Mouse (Mus musculus) thymus, postnatal 4 days (tissue): ENCODE measurements at regions not wholly inside any gene's neighbourhood (a gene's known extent, or its start where the extent isn't known, plus 50 kb on each side); places are given as distances from the start of the nearest gene placed in this dataset.

Source experiments
- DNase-seq: peaks from one replicate; pipeline ENCODE4 v3.0.0; 2021

DNA sequence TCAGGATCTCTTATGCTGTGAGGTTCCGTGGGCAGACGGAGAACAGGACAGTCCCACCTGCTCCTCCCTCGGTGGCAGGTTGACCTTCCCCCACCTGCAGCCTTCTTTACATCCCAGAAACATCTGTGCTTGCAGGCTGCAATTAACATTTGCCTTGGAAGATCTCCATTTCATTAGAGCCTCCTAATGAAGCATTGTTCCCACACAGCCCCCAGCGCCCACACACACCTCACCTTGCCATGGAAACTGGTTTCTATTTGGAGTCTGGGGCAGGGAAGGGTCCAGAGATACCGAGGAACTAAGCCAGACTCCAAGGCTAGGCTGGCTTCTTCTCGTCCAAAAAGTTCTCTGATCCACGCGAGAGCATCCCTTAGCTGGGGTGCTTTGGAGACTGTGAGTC is 56.6 kb upstream of the Rpl38 start:
- no peak for DNase-seq

- DNase-seq: no peak
Measured at GRCm38 (mm10) chr11:114608009-114608408, 60.3 kb upstream of the Rpl38 start.

DNA sequence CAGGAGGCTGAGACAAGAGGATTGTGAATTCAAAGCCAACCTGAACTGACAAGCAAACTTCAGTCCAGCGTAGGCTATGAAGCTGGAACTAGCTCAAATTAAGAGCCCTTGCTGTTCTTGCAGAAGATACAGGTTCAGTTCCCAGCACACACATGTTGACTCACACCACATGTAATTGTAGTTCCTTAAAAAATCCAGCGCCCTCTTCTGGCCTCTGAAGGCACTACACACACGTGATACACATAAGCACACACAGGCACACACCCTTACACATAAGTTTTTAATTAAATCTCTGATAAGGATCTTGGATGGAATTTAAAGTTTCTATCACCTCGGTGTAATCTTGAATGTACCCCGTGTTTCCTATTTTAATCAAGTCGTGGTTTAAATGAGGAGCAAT is 65.2 kb upstream of the Rpl38 start:
- DNase-seq: no peak

DNA sequence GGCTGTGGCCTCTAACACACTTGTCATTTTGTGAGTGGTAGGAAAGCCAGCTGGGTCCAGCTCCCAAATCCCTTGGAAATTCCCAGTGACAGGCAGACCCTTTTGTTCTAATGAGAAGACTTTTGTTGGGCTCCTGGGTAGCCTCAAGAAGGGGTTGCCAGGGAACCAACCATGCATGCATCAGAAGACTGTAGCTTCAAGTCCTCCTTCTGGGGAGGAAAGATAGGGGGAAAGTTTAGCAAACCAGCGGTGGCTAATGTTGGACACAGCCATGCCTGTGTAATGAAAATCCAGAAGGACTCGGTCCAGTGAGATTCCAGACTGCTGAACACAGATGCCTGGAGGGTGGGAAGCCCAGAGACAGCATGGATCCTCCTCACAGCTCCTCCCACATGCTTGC is 71.1 kb upstream of the Rpl38 start:
- no peak for DNase-seq

GRCm38 (mm10) chr11:114592961-114593360 is 75.4 kb upstream of the Rpl38 start:
- DNase-seq: no peak

- DNase-seq: no peak
Measured at GRCm38 (mm10) chr11:114588554-114588953, 79.8 kb upstream of the Rpl38 start.

- DNase-seq: no peak
Measured at GRCm38 (mm10) chr11:114587986-114588385, 80.3 kb upstream of the Rpl38 start.

DNA sequence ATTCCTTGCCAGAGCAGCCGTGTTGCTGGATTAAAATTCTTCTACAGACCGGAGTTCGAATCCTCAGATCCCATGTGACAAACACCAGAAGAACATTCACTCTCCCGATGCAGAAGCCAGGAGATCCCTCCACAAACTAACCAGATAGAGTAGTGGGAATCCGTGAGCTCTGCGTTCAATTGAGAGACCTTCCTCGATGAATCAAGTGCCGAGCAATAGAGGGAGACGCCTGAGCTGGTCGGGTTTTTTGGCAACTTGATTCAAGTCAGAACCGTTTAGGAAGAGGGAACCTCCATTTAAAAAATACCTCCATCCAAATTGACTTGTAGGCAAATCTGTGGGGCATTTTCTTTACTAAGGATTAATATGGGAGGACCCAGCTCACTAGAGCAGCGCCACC is 81.9 kb upstream of the Rpl38 start:
- no peak for DNase-seq

DNA sequence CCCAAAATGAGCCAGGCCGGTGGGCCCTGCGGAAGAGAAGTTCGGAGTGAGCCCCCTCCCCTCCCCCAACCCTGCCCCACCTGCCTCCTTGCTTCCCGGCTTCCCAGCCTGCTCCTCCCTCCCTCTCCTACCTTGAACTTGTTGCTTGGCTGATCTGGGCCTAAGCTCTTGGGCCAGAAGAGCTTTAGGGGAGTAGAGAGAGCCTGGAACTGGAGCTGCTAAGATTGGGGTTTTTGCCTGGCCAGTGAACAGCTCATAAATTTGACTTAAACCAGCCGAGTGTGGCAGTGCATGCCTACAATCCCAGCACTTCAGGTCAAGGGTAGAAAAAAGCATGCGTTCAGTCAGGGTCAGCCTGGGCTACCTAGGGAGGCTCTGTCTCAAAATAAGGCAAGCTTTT is 83.5 kb upstream of the Rpl38 start:
- no peak for DNase-seq

- no peak for DNase-seq
Measured at GRCm38 (mm10) chr11:114584146-114584545, 84.2 kb upstream of the Rpl38 start.

DNA sequence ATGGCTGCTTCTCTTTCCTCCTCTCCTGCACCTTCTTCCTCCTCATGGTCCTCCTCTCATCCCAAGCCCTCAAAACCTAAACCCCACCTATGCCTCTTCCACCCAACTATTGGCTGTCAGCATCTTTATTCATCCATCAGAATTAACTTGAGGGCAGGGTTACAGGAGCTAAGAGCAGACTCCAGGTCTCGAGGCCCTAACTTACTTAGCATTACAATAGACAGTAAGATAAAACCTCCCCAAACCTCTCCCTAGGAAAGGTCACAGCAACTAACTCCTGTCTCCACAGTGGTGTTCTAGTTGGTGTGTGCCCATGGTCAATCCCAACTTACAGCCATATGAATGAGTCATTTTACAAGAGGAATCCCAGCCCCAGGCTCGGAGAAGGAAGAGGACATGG is 88.3 kb upstream of the Rpl38 start:
- DNase-seq: no peak

DNA sequence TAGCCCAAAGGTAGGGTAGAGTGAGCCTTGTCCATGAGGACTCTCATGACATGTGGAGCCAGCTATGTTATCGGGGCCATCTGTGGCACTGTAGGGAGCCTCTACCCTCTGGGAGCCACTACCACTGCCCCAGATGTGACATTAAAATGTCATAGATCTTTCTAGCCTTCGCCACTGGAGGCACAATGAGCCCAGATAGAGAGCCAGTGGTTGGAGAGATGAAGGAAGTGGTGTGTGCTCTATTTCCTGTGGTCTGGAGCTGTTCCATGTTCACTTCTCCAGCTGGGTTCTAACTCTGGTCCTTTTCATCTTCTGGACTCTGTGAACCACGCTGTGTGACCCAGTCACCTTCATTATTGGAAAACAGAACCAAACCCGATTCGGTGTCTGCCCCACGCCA is 89.8 kb upstream of the Rpl38 start:
- DNase-seq: no peak

DNA sequence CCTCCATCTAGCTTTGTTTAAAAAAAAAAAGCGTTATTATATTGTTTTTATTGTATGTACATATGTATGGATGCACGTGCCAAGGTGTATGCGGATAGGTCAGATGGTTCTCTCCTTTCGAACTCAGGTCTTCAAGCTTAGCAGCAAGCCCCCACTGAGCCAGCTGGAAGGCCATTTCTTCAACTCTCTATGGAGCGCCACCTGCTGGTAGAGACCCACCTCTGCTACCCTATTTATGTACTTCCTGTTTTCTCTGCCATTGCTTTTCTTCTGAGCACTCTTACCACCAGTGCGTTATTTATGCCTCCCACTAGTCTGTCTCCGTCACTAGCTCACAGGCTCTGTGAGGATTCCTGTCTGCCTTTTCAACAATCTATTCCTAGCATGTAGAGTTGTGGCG is 91.5 kb upstream of the Rpl38 start:
- DNase-seq: peak; percentile 74

- DNase-seq: no peak
Measured at GRCm38 (mm10) chr11:114571144-114571869, 97.0 kb upstream of the Rpl38 start.

DNA sequence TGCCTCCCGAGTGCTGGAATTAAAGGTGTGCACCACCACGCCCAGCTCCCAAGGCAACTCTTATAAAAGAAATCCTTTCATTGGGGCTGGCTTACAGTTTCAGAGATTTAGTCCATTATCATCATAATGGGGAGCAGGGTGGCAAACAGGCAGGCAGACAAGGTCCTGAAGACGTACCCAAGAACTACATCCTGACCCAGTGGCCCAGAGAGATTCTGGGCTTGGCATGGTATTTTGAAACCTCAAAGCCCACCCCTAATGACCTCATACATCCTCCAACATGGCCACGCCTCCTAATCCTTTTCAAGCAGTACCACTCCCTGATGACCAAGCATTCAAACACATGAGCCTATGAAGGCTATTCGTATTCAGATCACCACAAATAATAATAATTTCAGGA is 98.2 kb upstream of the Rpl38 start:
- no peak for DNase-seq

DNA sequence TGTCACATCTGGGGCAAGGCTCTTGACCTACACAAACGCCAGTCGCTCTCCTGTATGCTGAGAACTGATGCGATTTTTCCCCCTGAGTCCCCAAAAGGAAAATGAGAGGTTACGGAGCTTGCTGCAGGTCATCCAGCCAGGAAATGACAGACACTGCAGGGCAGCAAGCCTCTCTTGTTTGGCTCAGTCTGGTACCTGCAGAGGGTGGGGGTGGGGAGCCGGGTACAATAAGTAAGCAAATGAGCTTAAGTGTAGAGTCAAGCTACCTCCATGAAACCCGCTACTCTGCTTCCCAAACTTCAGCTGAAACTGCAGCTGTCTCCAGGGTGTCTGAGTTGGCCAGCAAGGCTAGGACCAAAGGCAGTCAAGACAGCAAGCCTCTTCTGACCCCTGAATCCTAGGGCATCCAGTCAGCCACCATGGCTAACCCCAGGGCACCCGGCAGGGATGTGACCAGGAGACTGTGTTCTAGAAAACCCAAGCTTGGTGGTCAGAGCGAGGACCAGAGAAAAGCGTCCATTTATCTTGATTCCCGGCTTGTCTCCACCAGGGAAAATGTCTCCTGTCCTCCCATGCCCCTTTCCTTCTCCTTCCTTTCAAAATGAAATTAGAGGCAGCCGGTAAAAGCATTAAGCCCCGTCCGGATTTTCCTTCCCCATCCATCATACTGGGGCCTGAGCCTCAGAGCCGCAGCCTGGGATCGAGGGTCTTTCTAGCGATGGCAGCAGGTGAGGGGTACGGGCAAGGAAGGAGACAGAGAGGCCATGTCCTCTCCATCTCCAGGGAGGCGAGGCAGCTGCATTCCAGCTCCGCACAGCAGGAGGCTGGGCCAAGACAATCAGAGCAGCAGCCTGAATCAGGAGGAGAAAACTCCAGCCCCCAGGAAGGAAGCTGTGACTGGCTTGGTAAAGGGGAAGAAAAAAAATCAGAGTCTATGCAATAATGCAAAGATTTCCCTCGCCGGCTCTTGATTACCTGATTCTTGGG is 100.2 kb upstream of the Rpl38 start:
- no peak for DNase-seq

- no peak for DNase-seq
Measured at GRCm38 (mm10) chr11:114567045-114567780, 101.1 kb upstream of the Rpl38 start.

- DNase-seq: peak; percentile 54
Measured at GRCm38 (mm10) chr11:114564949-114565348, 103.4 kb upstream of the Rpl38 start.

DNA sequence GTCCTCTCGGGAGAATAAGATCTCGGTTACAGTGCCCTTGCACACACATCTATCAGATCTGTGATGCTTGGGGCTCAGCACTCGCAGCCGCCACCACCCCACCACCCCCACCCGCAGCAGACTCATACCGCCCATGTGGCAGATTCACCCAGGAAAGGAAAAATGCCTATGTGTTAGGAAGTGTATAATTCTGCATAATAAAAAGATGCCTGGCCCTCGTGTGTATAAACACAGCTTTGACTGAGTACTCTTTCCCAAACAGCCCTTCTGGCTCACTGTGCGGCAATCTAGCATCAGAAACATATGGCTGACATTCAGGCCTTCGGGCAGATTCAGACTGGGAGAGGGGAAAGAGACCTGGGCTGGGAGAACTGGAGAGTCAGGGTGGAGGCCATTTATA is 105.2 kb upstream of the Rpl38 start:
- DNase-seq: no peak

DNA sequence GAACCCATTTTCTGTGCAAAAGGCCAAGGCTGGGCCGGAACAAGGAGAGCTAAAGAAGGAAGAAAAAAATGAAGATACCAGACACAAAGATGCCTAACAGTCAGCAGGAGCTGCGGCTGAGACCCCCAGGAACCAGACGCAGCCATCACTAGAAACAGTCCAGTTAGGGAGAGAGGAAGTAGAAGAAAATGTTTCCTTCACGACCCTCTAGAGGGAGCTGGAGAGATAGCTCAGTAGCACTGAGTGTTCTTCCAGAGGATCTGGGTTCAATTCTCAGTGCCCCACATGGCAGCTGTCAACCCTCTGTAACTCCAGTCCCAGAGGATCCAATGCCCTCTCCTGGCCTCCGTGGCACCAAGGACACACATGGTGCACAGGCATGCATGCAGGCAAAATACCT is 113.7 kb upstream of the Rpl38 start:
- peak; percentile 47 for DNase-seq

DNA sequence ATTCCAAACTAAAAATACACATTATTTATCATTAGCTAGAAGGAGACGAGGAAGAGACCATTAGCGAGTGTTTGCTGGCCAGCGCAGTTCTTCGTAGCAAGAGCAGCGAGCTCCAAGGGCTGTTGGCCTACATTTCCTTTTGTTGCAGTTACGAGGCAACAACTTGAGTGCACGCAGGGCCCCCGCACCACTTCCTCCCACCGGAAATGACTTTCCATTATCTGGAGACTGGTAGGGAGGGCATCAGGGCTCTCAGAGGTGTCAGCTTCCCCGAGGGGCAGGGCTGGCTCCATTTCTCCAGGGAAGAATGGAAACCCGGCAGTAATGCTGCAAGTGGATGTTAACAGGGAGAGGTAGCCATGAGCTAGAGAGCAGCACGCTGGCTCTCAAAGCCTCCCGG is 114.3 kb upstream of the Rpl38 start:
- peak; percentile 79 for DNase-seq

DNA sequence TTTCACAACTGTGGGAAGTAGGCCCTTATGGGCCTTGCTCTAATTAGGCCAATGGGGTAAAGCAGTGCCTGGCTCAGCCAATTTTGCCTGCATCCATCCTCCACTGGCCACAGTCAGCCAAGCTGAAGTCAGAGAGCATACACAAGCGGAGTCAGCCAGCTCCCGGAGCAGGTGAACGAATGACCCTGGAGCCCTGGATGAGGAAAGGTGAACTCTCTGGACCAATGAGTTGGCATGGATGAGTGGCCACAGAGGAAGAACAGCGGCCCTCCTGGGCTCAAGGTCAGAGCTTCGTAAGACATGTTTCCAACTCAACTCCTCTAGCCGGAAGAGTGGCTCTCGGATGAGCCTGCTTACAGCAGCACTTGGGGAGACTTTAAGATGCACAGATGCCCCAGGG is 116.1 kb upstream of the Rpl38 start:
- no peak for DNase-seq

DNA sequence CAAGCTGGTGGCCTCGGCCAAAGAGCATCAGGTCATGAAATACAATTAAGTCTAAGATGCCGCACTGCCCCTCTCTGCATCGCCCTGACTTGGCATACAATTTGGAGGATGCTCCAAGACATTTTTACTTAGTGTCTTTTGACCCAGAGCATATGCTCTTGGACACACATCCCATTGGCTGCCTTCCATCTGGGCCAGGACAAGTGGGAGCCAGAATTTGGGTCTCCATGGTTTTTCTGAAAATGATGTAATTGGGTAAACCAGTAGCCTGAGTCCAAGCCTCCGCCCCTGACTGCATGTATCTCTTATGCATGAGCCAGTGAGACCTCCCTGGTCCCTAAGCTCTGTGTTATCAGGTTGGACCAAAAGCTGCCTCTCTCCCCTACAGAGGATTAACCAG is 117.1 kb upstream of the Rpl38 start:
- DNase-seq: no peak

GRCm38 (mm10) chr11:114548658-114549057 is 119.7 kb upstream of the Rpl38 start:
- no peak for DNase-seq
